Mouse (Mus musculus): Measurements from ENCODE around the gene Mid1. TPM values are rescaled to one million over a fixed set of nuclear protein-coding genes. Genes with fewer than 3 reads are reported as not detected.

Gene Mid1
- polyA plus RNA-seq (2014; fragmentation: Nextera tagmentation; extraction: Ambion mirVana) = 4.6 and 9.0 TPM in 2 replicates

GRCm38 (mm10) chrX:169685131-169685530 lies at the start of gene Mid1:
Mid1 (plus strand) TSS chrX:169685199.
- no peak for ATAC-seq (ENCODE audit: low read depth)
- Histone ChIP-seq H3K4me3 (ENCODE audit: low read depth, low read length) (no peak within 1 kb of the TSS), H3K36me3 (ENCODE audit: control insufficient read depth, insufficient read depth, low read length) (no peaks in the 10 kb centered on the region), H3K4me1 (ENCODE audit: control insufficient read depth, insufficient read depth, low read length) (no peaks in the 10 kb centered on the region), H3K4me2 (ENCODE audit: low read depth, low read length) (peak within 1 kb of the TSS; percentile 27; the same call in 1 of the 2 replicates), H3K9ac (replicated peaks; ENCODE audit: low read depth, low read length) (no peak within 1 kb of the TSS), H3K27ac (ENCODE audit: low read depth, low read length) (no peak within 1 kb of the TSS), H3K9me3 (ENCODE audit: control insufficient read depth, low read length) (no peaks in the 10 kb centered on the region), H3K27me3 (ENCODE audit: control insufficient read depth, insufficient read depth, low read length) (no peaks in the 10 kb centered on the region)
- WGBS = 16% methylated on average over 10 of the region's 10 CpGs

- no peak overlapping the region for H3K27ac ChIP-seq (ENCODE audit: low read depth, low read length)
- H3K36me3 ChIP-seq (ENCODE audit: control insufficient read depth, insufficient read depth, low read length) = no peaks in the 10 kb centered on the region
- ATAC-seq (ENCODE audit: low read depth) = no peak
- no peak overlapping the region for H3K4me2 ChIP-seq (ENCODE audit: low read depth, low read length)
- H3K9me3 ChIP-seq (ENCODE audit: control insufficient read depth, low read length) = no peaks in the 10 kb centered on the region
- H3K9ac ChIP-seq (replicated peaks; ENCODE audit: low read depth, low read length) = no peak overlapping the region
- H3K4me3 ChIP-seq (ENCODE audit: low read depth, low read length) = no peak overlapping the region
- no peaks in the 10 kb centered on the region for H3K27me3 ChIP-seq (ENCODE audit: control insufficient read depth, insufficient read depth, low read length)
- H3K4me1 ChIP-seq (ENCODE audit: control insufficient read depth, insufficient read depth, low read length) = no peaks in the 10 kb centered on the region
These were observed 11.9 kb upstream of the Mid1 start for GRCm38 (mm10) chrX:169673056-169673455.

- H3K4me2 ChIP-seq (ENCODE audit: low read depth, low read length) = no peak overlapping the region
- H3K27ac ChIP-seq (ENCODE audit: low read depth, low read length) = no peak overlapping the region
- H3K27me3 ChIP-seq (ENCODE audit: control insufficient read depth, insufficient read depth, low read length) = no peaks in the 10 kb centered on the region
- no peak for ATAC-seq (ENCODE audit: low read depth)
- no peaks in the 10 kb centered on the region for H3K4me1 ChIP-seq (ENCODE audit: control insufficient read depth, insufficient read depth, low read length)
- H3K9ac ChIP-seq (replicated peaks; ENCODE audit: low read depth, low read length) = no peak overlapping the region
- no peaks in the 10 kb centered on the region for H3K9me3 ChIP-seq (ENCODE audit: control insufficient read depth, low read length)
- no peaks in the 10 kb centered on the region for H3K36me3 ChIP-seq (ENCODE audit: control insufficient read depth, insufficient read depth, low read length)
- WGBS = 57% methylated on average over 4 of the region's 4 CpGs
- no peak overlapping the region for H3K4me3 ChIP-seq (ENCODE audit: low read depth, low read length)
These were observed 8.7 kb upstream of the Mid1 start for GRCm38 (mm10) chrX:169676313-169676712.

- no peak overlapping the region for H3K27ac ChIP-seq (ENCODE audit: low read depth, low read length)
- 43% methylated on average over 8 of the region's 8 CpGs for WGBS
- no peaks in the 10 kb centered on the region for H3K36me3 ChIP-seq (ENCODE audit: control insufficient read depth, insufficient read depth, low read length)
- no peak overlapping the region for H3K9ac ChIP-seq (replicated peaks; ENCODE audit: low read depth, low read length)
- ATAC-seq (ENCODE audit: low read depth) = no peak
- no peak overlapping the region for H3K4me2 ChIP-seq (ENCODE audit: low read depth, low read length)
- H3K27me3 ChIP-seq (ENCODE audit: control insufficient read depth, insufficient read depth, low read length) = no peaks in the 10 kb centered on the region
- no peak overlapping the region for H3K4me3 ChIP-seq (ENCODE audit: low read depth, low read length)
- H3K4me1 ChIP-seq (ENCODE audit: control insufficient read depth, insufficient read depth, low read length) = no peaks in the 10 kb centered on the region
- no peaks in the 10 kb centered on the region for H3K9me3 ChIP-seq (ENCODE audit: control insufficient read depth, low read length)
These were observed 732 bp downstream of the Mid1 start for GRCm38 (mm10) chrX:169685731-169686130.

- no peak for ATAC-seq (ENCODE audit: low read depth)
- Histone ChIP-seq H3K4me2 (ENCODE audit: low read depth, low read length) (no peak overlapping the region), H3K27me3 (ENCODE audit: control insufficient read depth, insufficient read depth, low read length) (no peaks in the 10 kb centered on the region), H3K4me3 (ENCODE audit: low read depth, low read length) (no peak overlapping the region), H3K36me3 (ENCODE audit: control insufficient read depth, insufficient read depth, low read length) (no peaks in the 10 kb centered on the region), H3K9ac (replicated peaks; ENCODE audit: low read depth, low read length) (no peak overlapping the region), H3K9me3 (ENCODE audit: control insufficient read depth, low read length) (no peaks in the 10 kb centered on the region), H3K4me1 (ENCODE audit: control insufficient read depth, insufficient read depth, low read length) (no peaks in the 10 kb centered on the region), H3K27ac (ENCODE audit: low read depth, low read length) (no peak overlapping the region)
- 61% methylated on average over 2 of the region's 2 CpGs for WGBS
These were observed 6.2 kb downstream of the Mid1 start for GRCm38 (mm10) chrX:169691217-169691616.

GRCm38 (mm10) chrX:169691675-169692074 lies 6.7 kb downstream of the Mid1 start:
- Histone ChIP-seq H3K27ac (ENCODE audit: low read depth, low read length) (no peak overlapping the region), H3K4me2 (ENCODE audit: low read depth, low read length) (no peak overlapping the region), H3K27me3 (ENCODE audit: control insufficient read depth, insufficient read depth, low read length) (no peaks in the 10 kb centered on the region), H3K4me3 (ENCODE audit: low read depth, low read length) (no peak overlapping the region), H3K9ac (replicated peaks; ENCODE audit: low read depth, low read length) (no peak overlapping the region), H3K4me1 (ENCODE audit: control insufficient read depth, insufficient read depth, low read length) (no peaks in the 10 kb centered on the region), H3K36me3 (ENCODE audit: control insufficient read depth, insufficient read depth, low read length) (no peaks in the 10 kb centered on the region), H3K9me3 (ENCODE audit: control insufficient read depth, low read length) (no peaks in the 10 kb centered on the region)
- WGBS = 64% methylated on average over 2 of the region's 2 CpGs
- ATAC-seq (ENCODE audit: low read depth) = no peak

- H3K27ac ChIP-seq (ENCODE audit: low read depth, low read length) = no peak overlapping the region
- WGBS = 69% methylated on average over 6 of the region's 6 CpGs
- no peaks in the 10 kb centered on the region for H3K4me1 ChIP-seq (ENCODE audit: control insufficient read depth, insufficient read depth, low read length)
- no peaks in the 10 kb centered on the region for H3K27me3 ChIP-seq (ENCODE audit: control insufficient read depth, insufficient read depth, low read length)
- no peak overlapping the region for H3K9ac ChIP-seq (replicated peaks; ENCODE audit: low read depth, low read length)
- H3K4me3 ChIP-seq (ENCODE audit: low read depth, low read length) = no peak overlapping the region
- no peaks in the 10 kb centered on the region for H3K36me3 ChIP-seq (ENCODE audit: control insufficient read depth, insufficient read depth, low read length)
- H3K4me2 ChIP-seq (ENCODE audit: low read depth, low read length) = no peak overlapping the region
- H3K9me3 ChIP-seq (ENCODE audit: control insufficient read depth, low read length) = no peaks in the 10 kb centered on the region
- no peak for ATAC-seq (ENCODE audit: low read depth)
These were observed 7.4 kb downstream of the Mid1 start for GRCm38 (mm10) chrX:169692225-169692909.

GRCm38 (mm10) chrX:169704016-169704602 lies 19.1 kb downstream of the Mid1 start:
- H3K27me3 ChIP-seq (ENCODE audit: control insufficient read depth, insufficient read depth, low read length) = peaks cover 5% of the 10 kb centered on the region; the same call in 1 of the 2 replicates
- no peak for ATAC-seq (ENCODE audit: low read depth)
- H3K27ac ChIP-seq (ENCODE audit: low read depth, low read length) = no peak overlapping the region
- H3K9me3 ChIP-seq (ENCODE audit: control insufficient read depth, low read length) = no peaks in the 10 kb centered on the region
- H3K36me3 ChIP-seq (ENCODE audit: control insufficient read depth, insufficient read depth, low read length) = no peaks in the 10 kb centered on the region
- no peak overlapping the region for H3K4me2 ChIP-seq (ENCODE audit: low read depth, low read length)
- H3K9ac ChIP-seq (replicated peaks; ENCODE audit: low read depth, low read length) = no peak overlapping the region
- 93% methylated on average over 2 of the region's 2 CpGs for WGBS
- H3K4me3 ChIP-seq (ENCODE audit: low read depth, low read length) = no peak overlapping the region
- H3K4me1 ChIP-seq (ENCODE audit: control insufficient read depth, insufficient read depth, low read length) = no peaks in the 10 kb centered on the region

GRCm38 (mm10) chrX:169723511-169723910 lies 38.5 kb downstream of the Mid1 start:
- no peak overlapping the region for H3K9ac ChIP-seq (replicated peaks; ENCODE audit: low read depth, low read length)
- no peak overlapping the region for H3K4me2 ChIP-seq (ENCODE audit: low read depth, low read length)
- no peak for ATAC-seq (ENCODE audit: low read depth)
- no peak overlapping the region for H3K4me3 ChIP-seq (ENCODE audit: low read depth, low read length)
- H3K4me1 ChIP-seq (ENCODE audit: control insufficient read depth, insufficient read depth, low read length) = no peaks in the 10 kb centered on the region
- no peaks in the 10 kb centered on the region for H3K9me3 ChIP-seq (ENCODE audit: control insufficient read depth, low read length)
- H3K36me3 ChIP-seq (ENCODE audit: control insufficient read depth, insufficient read depth, low read length) = no peaks in the 10 kb centered on the region
- no peak overlapping the region for H3K27ac ChIP-seq (ENCODE audit: low read depth, low read length)
- no peaks in the 10 kb centered on the region for H3K27me3 ChIP-seq (ENCODE audit: control insufficient read depth, insufficient read depth, low read length)
- 93% methylated on average over 1 of the region's 1 CpGs for WGBS
